Mouse (Mus musculus) midbrain, embryonic 10.5 days (tissue): ENCODE measurements at regions not wholly inside any gene's neighbourhood (a gene's known extent, or its start where the extent isn't known, plus 50 kb on each side); places are given as distances from the start of the nearest gene placed in this dataset.

Source experiments
- DNase-seq: peaks from one replicate; pipeline ENCODE4 v3.0.0-alpha.2; 2017; ENCODE audit warnings: low spot score
- H3K27ac ChIP-seq: fragments of 300-500 bp; sonication (generic); replicated peaks from 2 replicates; pipeline ENCODE4 v1.5.1; 2016; ENCODE audit warnings: mild to moderate bottlenecking
- H3K27me3 ChIP-seq: fragments of 300-500 bp; sonication (generic); 2 replicates; pipeline ENCODE4 v1.6.1; 2016; ENCODE audit warnings: low read depth, mild to moderate bottlenecking; ENCODE audit not compliant: poor library complexity, severe bottlenecking
- H3K36me3 ChIP-seq: fragments of 300-500 bp; sonication (generic); 2 replicates; pipeline ENCODE4 v1.6.1; 2016; ENCODE audit warnings: mild to moderate bottlenecking, moderate library complexity
- H3K4me1 ChIP-seq: fragments of 300-500 bp; sonication (generic); 2 replicates; pipeline ENCODE4 v1.6.1; 2016
- H3K4me3 ChIP-seq: fragments of 300-500 bp; sonication (generic); 2 replicates; pipeline ENCODE4 v1.5.1; 2016; ENCODE audit warnings: mild to moderate bottlenecking, moderate library complexity
- H3K9me3 ChIP-seq: fragments of 300-500 bp; sonication (generic); replicated peaks from 2 replicates; pipeline ENCODE4 v1.6.1; 2016; ENCODE audit warnings: mild to moderate bottlenecking
- WGBS: fragments of 180-500 bp; shearing (Covaris S2); methylation state at CpG from one replicate; pipeline ENCODE4 v1.1.7; 2016; 5-methylcytosine and 5-hydroxymethylcytosine counted together

- no peak for DNase-seq
- 0 out of 2 replicates have a peak, but pooled peaks cover 4% of the 10 kb centered on the region for H3K4me1 ChIP-seq
- H3K27ac ChIP-seq: no peak overlapping the region
- no peaks in the 10 kb centered on the region for H3K27me3 ChIP-seq
- no peak overlapping the region for H3K4me3 ChIP-seq
- H3K36me3 ChIP-seq: no peaks in the 10 kb centered on the region
- no peaks in the 10 kb centered on the region for H3K9me3 ChIP-seq
- 98% methylated on average over 1 of the region's 1 CpGs for WGBS
Observed at GRCm38 (mm10) chr14:101067082-101067481, 133.0 kb downstream of the Prr30 start.

- DNase-seq: no peak
- Histone ChIP-seq H3K27me3 (no peaks in the 10 kb centered on the region), H3K36me3 (no peaks in the 10 kb centered on the region), H3K4me3 (no peak overlapping the region), H3K4me1 (no peaks in the 10 kb centered on the region), H3K27ac (no peak overlapping the region), H3K9me3 (no peaks in the 10 kb centered on the region)
- WGBS: 91% methylated on average over 2 of the region's 2 CpGs
Observed at GRCm38 (mm10) chr14:101056874-101057273, 143.3 kb downstream of the Prr30 start.

- Histone ChIP-seq H3K27ac (no peak overlapping the region), H3K36me3 (no peaks in the 10 kb centered on the region), H3K4me1 (no peaks in the 10 kb centered on the region), H3K4me3 (no peak overlapping the region), H3K9me3 (no peaks in the 10 kb centered on the region), H3K27me3 (no peaks in the 10 kb centered on the region)
- DNase-seq: no peak
- 54% methylated on average over 3 of the region's 3 CpGs for WGBS
Observed at GRCm38 (mm10) chr14:101055915-101056314, 144.2 kb downstream of the Prr30 start.

GRCm38 (mm10) chr14:101054786-101055185 lies 145.3 kb downstream of the Prr30 start:
- Histone ChIP-seq H3K27ac (no peak overlapping the region), H3K36me3 (no peaks in the 10 kb centered on the region), H3K4me3 (no peak overlapping the region), H3K9me3 (no peaks in the 10 kb centered on the region), H3K4me1 (no peaks in the 10 kb centered on the region), H3K27me3 (no peaks in the 10 kb centered on the region)
- 85% methylated on average over 4 of the region's 4 CpGs for WGBS
- no peak for DNase-seq

GRCm38 (mm10) chr14:101052760-101053159 lies 147.4 kb downstream of the Prr30 start:
- 78% methylated on average over 2 of the region's 2 CpGs for WGBS

GRCm38 (mm10) chr14:101050212-101050611 lies 149.9 kb downstream of the Prr30 start:
- no peak overlapping the region for H3K27ac ChIP-seq
- no peak overlapping the region for H3K4me3 ChIP-seq
- H3K36me3 ChIP-seq: no peaks in the 10 kb centered on the region
- WGBS: 92% methylated on average over 2 of the region's 2 CpGs
- no peaks in the 10 kb centered on the region; the same call in 1 of the 2 replicates for H3K4me1 ChIP-seq
- H3K27me3 ChIP-seq: no peaks in the 10 kb centered on the region
- no peak for DNase-seq
- H3K9me3 ChIP-seq: no peaks in the 10 kb centered on the region

More at GRCm38 (mm10) chr14:101052760-101053159, 147.4 kb downstream of the Prr30 start:
- DNase-seq: no peak
- Histone ChIP-seq H3K36me3 (no peaks in the 10 kb centered on the region), H3K4me1 (no peaks in the 10 kb centered on the region), H3K9me3 (no peaks in the 10 kb centered on the region), H3K4me3 (no peak overlapping the region), H3K27ac (no peak overlapping the region), H3K27me3 (no peaks in the 10 kb centered on the region)

GRCm38 (mm10) chr14:101049664-101050203 lies 150.4 kb downstream of the Prr30 start:
- no peak overlapping the region for H3K27ac ChIP-seq
- H3K4me3 ChIP-seq: no peak overlapping the region
- H3K36me3 ChIP-seq: no peaks in the 10 kb centered on the region
- 91% methylated on average over 4 of the region's 4 CpGs for WGBS
- H3K4me1 ChIP-seq: no peaks in the 10 kb centered on the region; the same call in 1 of the 2 replicates
- no peaks in the 10 kb centered on the region for H3K9me3 ChIP-seq
- H3K27me3 ChIP-seq: no peaks in the 10 kb centered on the region
- DNase-seq: no peak

- no peak overlapping the region for H3K27ac ChIP-seq
- H3K36me3 ChIP-seq: no peaks in the 10 kb centered on the region
- H3K4me3 ChIP-seq: no peak overlapping the region
- no peak for DNase-seq
- no peaks in the 10 kb centered on the region; the same call in 1 of the 2 replicates for H3K4me1 ChIP-seq
- no peaks in the 10 kb centered on the region for H3K9me3 ChIP-seq
- H3K27me3 ChIP-seq: no peaks in the 10 kb centered on the region
- 88% methylated on average over 4 of the region's 4 CpGs for WGBS
Observed at GRCm38 (mm10) chr14:101043494-101043893, 156.6 kb downstream of the Prr30 start.

- Histone ChIP-seq H3K36me3 (no peaks in the 10 kb centered on the region), H3K4me1 (no peaks in the 10 kb centered on the region), H3K4me3 (no peak overlapping the region), H3K27ac (no peak overlapping the region), H3K27me3 (no peaks in the 10 kb centered on the region), H3K9me3 (no peaks in the 10 kb centered on the region)
- no peak for DNase-seq
- 53% methylated on average over 1 of the region's 1 CpGs for WGBS
Observed at GRCm38 (mm10) chr14:101001070-101001469, 199.1 kb downstream of the Prr30 start.

- Histone ChIP-seq H3K36me3 (no peaks in the 10 kb centered on the region), H3K27ac (no peak overlapping the region), H3K4me3 (no peak overlapping the region), H3K4me1 (no peaks in the 10 kb centered on the region), H3K9me3 (no peaks in the 10 kb centered on the region), H3K27me3 (no peaks in the 10 kb centered on the region)
- WGBS: 93% methylated on average over 5 of the region's 5 CpGs
- no peak for DNase-seq
Observed at GRCm38 (mm10) chr14:100980754-100981153, 219.4 kb downstream of the Prr30 start.

GRCm38 (mm10) chr14:100978515-100978914 lies 221.6 kb downstream of the Prr30 start:
- DNase-seq: no peak
- Histone ChIP-seq H3K27ac (no peak overlapping the region), H3K4me1 (no peaks in the 10 kb centered on the region), H3K27me3 (no peaks in the 10 kb centered on the region), H3K4me3 (no peak overlapping the region), H3K36me3 (no peaks in the 10 kb centered on the region), H3K9me3 (no peaks in the 10 kb centered on the region)
- WGBS: 88% methylated on average over 2 of the region's 2 CpGs

- DNase-seq: no peak
- H3K4me3 ChIP-seq: no peak overlapping the region
- H3K27ac ChIP-seq: no peak overlapping the region
- H3K9me3 ChIP-seq: no peaks in the 10 kb centered on the region
- H3K27me3 ChIP-seq: no peaks in the 10 kb centered on the region
- 90% methylated on average over 2 of the region's 2 CpGs for WGBS
- no peaks in the 10 kb centered on the region for H3K36me3 ChIP-seq
- H3K4me1 ChIP-seq: no peaks in the 10 kb centered on the region
Observed at GRCm38 (mm10) chr14:100970970-100971369, 229.2 kb downstream of the Prr30 start.

GRCm38 (mm10) chr14:100960198-100960597 lies 239.9 kb downstream of the Prr30 start:
- Histone ChIP-seq H3K4me3 (no peak overlapping the region), H3K27ac (no peak overlapping the region), H3K4me1 (no peaks in the 10 kb centered on the region), H3K36me3 (no peaks in the 10 kb centered on the region), H3K27me3 (no peaks in the 10 kb centered on the region), H3K9me3 (no peaks in the 10 kb centered on the region)
- DNase-seq: no peak
